Mouse (Mus musculus) kidney, postnatal 36 days (tissue): ENCODE measurements around the gene Mllt1.
"Not testable (repeated sequence)": the region's sequence is repeated elsewhere in the genome, so short reads cannot be mapped to it uniquely, and the experiment has no call there.

Source experiments
- DNase-seq, 2 experiments: peaks; one replicate each; pipeline ENCODE4 v3.0.0; 2021 to 2022; ENCODE audit warnings: mixed read lengths in 2 of 2

Gene Mllt1

GRCm38 (mm10) chr17:56934545-56935330 is 477 bp downstream of the Mllt1 start:
- no peak for DNase-seq

GRCm38 (mm10) chr17:56933395-56933794 is 1.8 kb downstream of the Mllt1 start:
- DNase-seq: no peak

GRCm38 (mm10) chr17:56930026-56930425 is 5.2 kb downstream of the Mllt1 start:
- DNase-seq: no peak

- DNase-seq: no peak
These were observed 5.7 kb downstream of the Mllt1 start for GRCm38 (mm10) chr17:56929530-56929929.

GRCm38 (mm10) chr17:56929101-56929500 is 6.1 kb downstream of the Mllt1 start:
- DNase-seq: no peak

GRCm38 (mm10) chr17:56925998-56926397 is 9.2 kb downstream of the Mllt1 start:
- DNase-seq: no peak

- no peak for DNase-seq
These were observed 15.5 kb downstream of the Mllt1 start for GRCm38 (mm10) chr17:56919725-56920124.

- no peak for DNase-seq
These were observed 18.0 kb downstream of the Mllt1 start for GRCm38 (mm10) chr17:56917166-56917565.

- DNase-seq: no peak
These were observed 21.8 kb downstream of the Mllt1 start for GRCm38 (mm10) chr17:56913444-56913843.

- DNase-seq: no peak
These were observed 22.2 kb downstream of the Mllt1 start for GRCm38 (mm10) chr17:56913023-56913422.

- DNase-seq: not testable (repeated sequence)
These were observed 25.5 kb downstream of the Mllt1 start for GRCm38 (mm10) chr17:56909764-56910163.

- peak in 1 of 2 experiments; percentile 27 for DNase-seq
These were observed 27.3 kb downstream of the Mllt1 start for GRCm38 (mm10) chr17:56907887-56908286.

- DNase-seq: peak; percentile 74 to 84
These were observed 28.1 kb downstream of the Mllt1 start for GRCm38 (mm10) chr17:56907096-56907495.

GRCm38 (mm10) chr17:56906166-56906565 is 29.0 kb downstream of the Mllt1 start:
- DNase-seq: no peak

- DNase-seq: peak in 1 of 2 experiments; percentile 22
These were observed 32.5 kb downstream of the Mllt1 start for GRCm38 (mm10) chr17:56902698-56903097.

- peak; percentile 76 to 92 for DNase-seq
These were observed 37.5 kb downstream of the Mllt1 start for GRCm38 (mm10) chr17:56897630-56898195.

- no peak for DNase-seq
These were observed 38.6 kb downstream of the Mllt1 start for GRCm38 (mm10) chr17:56896513-56897129.

- DNase-seq: peak; percentile 33 to 58
These were observed 39.8 kb downstream of the Mllt1 start for GRCm38 (mm10) chr17:56895368-56895918.

- no peak for DNase-seq
These were observed 45.2 kb downstream of the Mllt1 start for GRCm38 (mm10) chr17:56890018-56890417.

GRCm38 (mm10) chr17:56888050-56888449 is 47.2 kb downstream of the Mllt1 start:
- DNase-seq: no peak

- no peak for DNase-seq
These were observed 50.4 kb downstream of the Mllt1 start for GRCm38 (mm10) chr17:56884809-56885208.

GRCm38 (mm10) chr17:56884331-56884730 is 50.9 kb downstream of the Mllt1 start:
- DNase-seq: peak; percentile 19 to 48

- no peak for DNase-seq
These were observed 51.6 kb downstream of the Mllt1 start for GRCm38 (mm10) chr17:56883612-56884011.

GRCm38 (mm10) chr17:56877426-56877825 is 57.8 kb downstream of the Mllt1 start:
- no peak for DNase-seq
